Mouse (Mus musculus) testis, adult 10 weeks (tissue): ENCODE data around the gene Lce1f. TPM values are rescaled to one million over a fixed set of nuclear protein-coding genes. Genes with fewer than 3 reads are reported as not detected.

ENCODE experiments used
- polyA plus RNA-seq: library from polyadenylated mRNA; stranded (reverse); fragments of 350-450 nt; fragmentation: Illumina TruSeq; extraction: RNeasy Lipid Tissue Mini Kit (QIAGEN cat#74804); gene quantifications from one replicate; pipeline ENCODE4 v1.2.3, GENCODE M21; 2014; ENCODE audit warnings: low read depth, low replicate concordance

The Lce1f gene
- polyA plus RNA-seq, result not detected

DNA sequence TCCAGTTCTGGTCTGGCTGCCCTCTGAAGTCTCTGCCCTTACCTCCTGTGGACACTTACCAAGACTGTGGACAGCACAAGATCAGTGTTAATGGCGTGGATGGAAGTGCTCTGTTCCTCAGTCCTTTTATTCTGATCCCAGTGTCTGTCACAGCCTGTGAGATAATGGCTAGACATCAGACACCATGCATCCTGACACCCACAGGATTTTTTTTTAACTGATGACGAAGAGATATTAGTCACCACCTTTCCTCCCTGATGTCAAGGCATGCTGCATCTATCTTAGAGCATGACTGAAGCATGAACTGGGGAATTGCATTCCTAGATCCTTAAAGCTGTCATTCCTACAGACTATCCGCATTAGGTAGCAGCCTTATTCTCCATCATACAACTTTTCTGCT lies at the start of gene Lce1f:
TSS of gene Lce1f (minus strand) at position 101 of the 400 bp plus-strand sequence.

DNA sequence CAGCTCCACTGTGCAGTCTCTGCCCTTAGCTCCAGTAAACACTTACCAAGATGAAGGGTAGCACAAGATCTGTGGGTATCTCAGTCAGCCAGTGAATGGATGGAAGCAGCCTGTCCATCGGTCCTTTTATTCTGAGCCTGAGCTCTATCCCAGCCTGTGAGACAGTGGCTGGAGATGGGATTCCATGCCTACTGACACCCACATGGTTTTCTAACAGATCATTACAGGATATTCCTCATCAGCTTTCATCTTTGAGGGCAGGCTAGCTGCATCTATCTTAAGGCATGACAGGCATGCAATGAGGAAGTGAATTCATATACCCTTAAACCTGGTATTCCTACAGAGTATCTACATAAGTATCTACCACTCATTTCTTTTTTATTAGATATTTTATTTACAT lies 44.8 kb upstream of the Lce1f start, which contains the start of gene Lce1h:
TSS of gene Lce1h (minus strand) at position 101 of the 400 bp plus-strand sequence.

DNA sequence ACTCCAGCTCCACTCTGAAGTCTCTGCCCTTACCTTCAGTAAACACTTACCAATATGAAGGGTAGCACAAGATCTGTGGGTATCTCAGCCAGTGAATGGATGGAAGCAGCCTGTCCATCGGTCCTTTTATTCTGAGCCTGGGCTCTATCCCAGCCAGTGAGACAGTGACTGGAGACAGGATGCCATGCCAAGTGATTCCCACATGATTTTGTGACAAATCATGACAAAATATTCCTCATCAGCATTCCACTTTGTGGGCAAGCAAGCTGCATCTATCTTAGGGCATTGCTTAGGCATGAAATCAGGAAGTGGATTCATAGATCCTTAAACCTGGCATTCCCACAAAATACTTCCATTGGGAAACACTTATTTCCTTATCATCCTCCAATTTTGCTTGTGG lies 32.1 kb upstream of the Lce1f start, which contains the start of gene Lce1g:
TSS of gene Lce1g (minus strand) at position 101 of the 400 bp plus-strand sequence.

DNA sequence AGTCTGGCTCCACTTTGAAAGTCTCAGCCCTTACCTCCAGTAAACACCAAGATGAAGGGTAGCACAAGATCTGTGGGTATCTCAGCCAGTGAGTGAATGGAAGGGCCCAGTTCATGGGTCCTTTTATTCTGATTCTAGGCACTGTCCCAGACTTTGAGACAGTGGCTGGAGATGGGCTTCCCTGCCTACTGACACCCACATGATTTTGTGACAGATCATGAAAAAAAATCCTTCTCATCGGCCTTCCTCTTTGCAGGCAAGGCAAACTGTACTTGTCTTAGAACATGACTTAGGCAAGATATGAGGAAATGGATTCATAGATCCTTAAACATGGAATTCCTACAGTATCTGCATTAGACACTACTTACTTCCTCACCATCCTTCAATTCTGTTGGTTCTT lies 18.8 kb upstream of the Lce1f start, which contains the start of gene Gm38119:
TSS of gene Gm38119 (minus strand) at position 101 of the 400 bp plus-strand sequence.

DNA sequence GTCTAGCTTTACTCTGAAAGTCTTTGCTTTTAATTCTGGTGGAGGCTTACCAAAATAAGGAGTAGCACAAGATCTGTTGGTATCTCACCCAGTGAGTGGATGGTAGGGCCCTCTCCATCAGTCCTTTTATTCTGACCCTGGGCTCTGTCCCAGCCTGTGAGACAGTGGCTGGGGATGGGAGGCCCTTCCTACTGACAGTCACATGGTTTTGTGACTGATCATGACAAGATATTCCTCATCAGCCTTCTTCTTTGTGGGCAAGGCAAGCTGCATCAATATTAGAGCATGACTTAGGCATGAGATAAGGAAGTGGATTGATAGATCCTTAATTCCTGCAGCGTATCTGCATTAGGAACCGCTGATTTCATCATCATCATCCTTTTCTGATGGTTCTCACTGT lies 11.2 kb downstream of the Lce1f start, which contains the start of gene Lce1e:
TSS of gene Lce1e (minus strand) at position 101 of the 400 bp plus-strand sequence.

DNA sequence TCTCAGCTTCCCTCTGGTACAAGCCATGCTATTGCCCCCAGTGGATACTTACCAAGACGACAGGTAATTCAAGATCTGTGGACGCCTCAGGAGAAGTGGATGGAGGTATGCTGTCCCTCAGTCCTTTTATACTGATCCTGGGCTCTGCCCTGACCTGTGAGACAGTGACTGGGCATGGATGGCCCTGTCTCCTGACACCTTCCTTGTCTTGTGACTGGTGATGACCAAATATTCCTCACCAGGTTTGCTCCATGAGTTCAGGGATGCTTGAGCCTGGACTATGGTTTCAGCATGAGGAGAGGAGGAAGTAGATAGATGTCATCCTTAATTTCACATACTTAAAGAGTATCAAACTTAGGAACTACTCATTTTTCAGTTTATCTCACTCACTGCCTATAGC lies 33.0 kb downstream of the Lce1f start, which contains the start of gene Lce1d:
TSS of gene Lce1d (minus strand) at position 101 of the 400 bp plus-strand sequence.

DNA sequence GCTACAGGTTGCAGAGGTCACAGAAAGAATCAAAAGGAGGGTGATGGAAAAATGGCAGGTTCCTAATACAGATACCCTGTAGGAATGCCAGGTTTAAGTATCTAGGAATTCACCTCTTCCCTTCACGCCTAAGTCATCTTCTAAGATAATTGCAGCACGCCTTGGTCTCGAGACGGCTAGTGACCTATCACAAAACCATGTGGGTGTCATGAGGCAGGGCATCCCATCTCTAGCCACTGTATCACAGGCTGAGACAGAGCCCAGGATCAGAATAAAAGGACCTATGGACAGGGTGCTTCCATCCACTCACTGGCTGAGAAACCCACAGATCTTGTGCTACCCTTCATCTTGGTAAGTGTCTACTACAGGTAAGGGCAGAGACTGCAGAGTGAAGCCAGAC lies 41.2 kb downstream of the Lce1f start, which contains the start of gene Lce1c:
TSS of gene Lce1c (plus strand) at position 301 of the 400 bp plus-strand sequence.

DNA sequence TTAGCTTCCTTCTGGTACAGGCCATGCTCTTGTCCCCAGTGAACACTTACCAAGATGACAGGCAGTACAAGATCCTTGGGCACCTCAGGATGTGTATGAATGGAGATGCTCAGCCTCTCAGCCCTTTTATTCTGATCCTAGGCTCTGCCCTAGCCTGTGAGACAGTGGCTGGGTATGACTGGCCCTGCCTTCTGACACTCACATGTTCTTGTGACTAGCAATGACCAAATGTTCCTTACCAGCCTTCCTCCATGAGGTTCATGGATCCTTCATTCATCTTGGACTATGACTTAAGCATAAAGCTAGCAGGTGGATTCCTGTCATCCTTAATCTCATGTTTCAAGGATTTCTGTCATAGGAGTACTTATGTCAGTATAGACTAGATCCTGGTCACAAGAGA lies 49.9 kb downstream of the Lce1f start, which contains the start of gene Lce1a2:
TSS of gene Lce1a2 (minus strand) at position 101 of the 400 bp plus-strand sequence.

Other genes starting within 250 kb of the Lce1f start
- not detected for gene Sprr1a, start 234.5 kb downstream of the Lce1f start, polyA plus RNA-seq
- not detected for gene Sprr4, start 219.9 kb downstream of the Lce1f start, polyA plus RNA-seq
- gene 2310046K23Rik, start 185.8 kb downstream of the Lce1f start, polyA plus RNA-seq, result not detected
- gene Ivl, start 146.6 kb downstream of the Lce1f start, polyA plus RNA-seq, result 0.21 TPM
- gene Smcp, start 131.4 kb downstream of the Lce1f start, polyA plus RNA-seq, result 4,960 TPM
- 0.48 TPM for gene 2210017I01Rik, start 112.9 kb downstream of the Lce1f start, polyA plus RNA-seq
- 2.4 TPM for gene Lce6a, start 98.7 kb downstream of the Lce1f start, polyA plus RNA-seq
- not detected for gene Lce1a1, start 72.0 kb downstream of the Lce1f start, polyA plus RNA-seq
- not detected for gene Lce1b, start 63.4 kb downstream of the Lce1f start, polyA plus RNA-seq
- not detected for gene Lce1a2, start 50.0 kb downstream of the Lce1f start, polyA plus RNA-seq
- gene Lce1c, start 41.1 kb downstream of the Lce1f start, polyA plus RNA-seq, result not detected
- not detected for gene Lce1d, start 33.1 kb downstream of the Lce1f start, polyA plus RNA-seq
- gene Lce1e, start 11.3 kb downstream of the Lce1f start, polyA plus RNA-seq, result not detected
- not detected for gene Gm38119, start 18.7 kb upstream of the Lce1f start, polyA plus RNA-seq
- not detected for gene Lce1g, start 32.0 kb upstream of the Lce1f start, polyA plus RNA-seq
- not detected for gene Lce1h, start 44.7 kb upstream of the Lce1f start, polyA plus RNA-seq
- gene Lce1i, start 58.5 kb upstream of the Lce1f start, polyA plus RNA-seq, result not detected
- not detected for gene Lce1j, start 70.2 kb upstream of the Lce1f start, polyA plus RNA-seq
- not detected for gene Lce1k, start 87.5 kb upstream of the Lce1f start, polyA plus RNA-seq
- not detected for gene Kprp, start 106.9 kb upstream of the Lce1f start, polyA plus RNA-seq
- gene Lce1l, start 130.9 kb upstream of the Lce1f start, polyA plus RNA-seq, result not detected
- not detected for gene 2310050C09Rik, start 149.9 kb upstream of the Lce1f start, polyA plus RNA-seq
- gene Lce3a, start 205.9 kb upstream of the Lce1f start, polyA plus RNA-seq, result not detected
- gene Lce3b, start 212.6 kb upstream of the Lce1f start, polyA plus RNA-seq, result not detected
- not detected for gene Lce3c, start 224.1 kb upstream of the Lce1f start, polyA plus RNA-seq
- gene Lce3d, start 237.0 kb upstream of the Lce1f start, polyA plus RNA-seq, result not detected
- gene Lce3e, start 246.7 kb upstream of the Lce1f start, polyA plus RNA-seq, result not detected